Mouse (Mus musculus): ENCODE data around the gene Brsk2.

- TF ChIP-seq CTCF (IDR thresholded peaks at IDR 0.05; ENCODE audit: low read depth, low read length) (no peak), POLR2A (IDR thresholded peaks at IDR 0.05; ENCODE audit: borderline replicate concordance, low read depth, low read length) (no peak)
These were observed 95.8 kb downstream of the Brsk2 start for GRCm38 (mm10) chr7:142045344-142045743.
